Mouse (Mus musculus): ENCODE data around the gene Dnaja3. TPM values are rescaled to one million over a fixed set of nuclear protein-coding genes. Genes with fewer than 3 reads are reported as not detected.

The Dnaja3 gene
- polyA plus RNA-seq, 1 experiment from 2014 or later = 87.8 TPM

DNA sequence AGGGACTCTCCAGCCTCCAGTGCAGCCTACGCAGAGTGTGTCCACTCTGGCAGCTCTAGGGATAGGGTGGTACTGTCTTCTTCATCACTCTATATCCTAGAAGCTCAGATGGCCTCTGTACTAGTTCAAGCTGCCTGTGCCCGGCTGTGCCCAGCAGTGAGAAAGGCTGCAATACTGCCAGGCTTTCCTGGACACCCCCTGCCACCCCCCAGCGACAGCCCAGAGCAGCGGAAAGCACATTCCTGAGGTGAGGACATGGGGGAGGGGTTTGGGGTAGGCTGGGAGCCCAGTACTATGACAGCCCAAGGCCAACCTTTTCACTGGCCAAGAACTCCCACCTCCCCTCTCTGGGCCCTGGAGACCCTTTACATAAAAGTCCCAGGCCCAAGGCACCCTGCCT is 4.0 kb upstream of the Dnaja3 start:
- Histone ChIP-seq H3K9ac (ENCODE audit: low read depth, low read length) (no peak overlapping the region), H3K9me3 (replicated peaks; ENCODE audit: low read length) (no peaks in the 10 kb centered on the region), H3K27ac (0 out of 2 replicates have a peak overlapping the region, but pooled peaks have one; percentile 31)

DNA sequence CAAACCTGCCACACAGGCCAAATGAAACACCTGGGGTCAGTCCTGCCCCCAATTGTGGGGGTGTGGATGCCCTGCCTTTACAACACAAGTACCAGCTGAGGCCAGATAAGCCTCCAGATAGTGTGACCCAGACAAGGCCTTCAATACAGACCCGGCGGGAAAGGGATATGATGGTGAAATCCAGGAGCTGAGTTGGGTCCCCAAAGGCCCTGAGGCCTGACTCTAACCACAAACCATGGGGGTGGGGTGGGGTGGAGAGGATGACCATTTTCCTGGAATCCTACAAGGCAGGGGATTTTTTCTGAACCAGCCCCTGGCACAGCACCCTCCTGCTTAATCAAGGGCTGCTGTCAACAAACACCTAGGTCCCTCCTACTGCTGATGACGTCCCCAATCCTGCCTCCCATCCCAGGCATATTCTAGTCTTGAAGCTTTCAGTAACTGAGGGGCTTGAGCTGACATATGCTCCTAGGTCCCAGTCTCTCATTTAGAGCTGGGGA is 848 bp upstream of the Dnaja3 start:
- DNase-seq (ENCODE audit: low spot score) = no peak
- no peak for ATAC-seq (replicated peaks; ENCODE audit: low FRiP score, low read depth)
- no peak for TF ChIP-seq CTCF (IDR thresholded peaks at IDR 0.05; ENCODE audit: low read depth)

More for the DNA sequence above, 4.0 kb upstream of the Dnaja3 start:
- no peak overlapping the region for H3K4me3 ChIP-seq (replicated peaks; ENCODE audit: low read depth, low read length)
- ATAC-seq (replicated peaks; ENCODE audit: low FRiP score, low read depth) (no peak), DNase-seq (ENCODE audit: low spot score) (no peak)
- H3K4me1 ChIP-seq (replicated peaks; ENCODE audit: insufficient read depth, low read length) = peaks cover under 1% of the 10 kb centered on the region
- H3K36me3 ChIP-seq (ENCODE audit: insufficient read depth, low read length) = no peaks in the 10 kb centered on the region
- no peak overlapping the region for H3K4me2 ChIP-seq (ENCODE audit: low read length)
- H3K27me3 ChIP-seq (ENCODE audit: insufficient read depth, low read length) = no peaks in the 10 kb centered on the region
- 62% methylated on average over 4 of the region's 4 CpGs for WGBS
- no peak for TF ChIP-seq CTCF (IDR thresholded peaks at IDR 0.05; ENCODE audit: low read depth)

DNA sequence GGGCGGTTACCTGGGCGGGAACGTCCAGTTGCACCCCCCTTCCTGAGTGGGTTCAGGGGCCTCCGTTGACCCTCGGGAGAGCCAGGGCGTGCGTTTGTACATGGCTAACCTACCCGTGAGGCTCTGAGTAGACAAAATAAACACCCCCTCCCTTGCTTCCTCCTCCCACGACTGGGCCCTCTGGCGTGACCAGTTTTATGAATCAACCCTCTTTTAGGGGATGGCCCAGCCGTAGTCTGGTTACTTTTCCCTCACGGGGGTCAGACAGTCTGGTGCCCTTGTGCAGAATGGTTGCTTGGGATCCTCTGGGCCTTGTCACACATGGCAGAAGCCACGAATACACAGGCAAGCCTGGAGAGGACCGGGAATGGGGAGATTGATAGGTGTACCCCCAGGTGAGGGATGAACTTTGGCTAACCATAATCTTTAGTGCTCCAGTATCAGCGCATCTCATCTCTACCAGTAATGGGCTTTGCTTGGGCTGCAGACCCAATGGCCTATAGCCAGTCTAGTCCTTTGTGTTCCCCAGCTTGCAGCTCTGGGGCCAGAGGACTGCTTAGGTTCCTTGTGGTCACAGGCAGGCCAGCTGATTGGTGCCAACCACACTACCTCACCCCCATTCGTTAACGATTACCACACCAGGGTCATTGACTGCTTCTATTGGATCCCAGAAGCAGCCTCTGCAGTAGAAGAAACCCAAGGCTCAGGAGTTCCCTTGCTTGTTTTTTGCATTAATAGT is 647 bp downstream of the Dnaja3 start:
- Histone ChIP-seq H3K4me1 (replicated peaks; ENCODE audit: insufficient read depth, low read length) (peaks cover 35% of the 10 kb centered on the region), H3K27me3 (ENCODE audit: insufficient read depth, low read length) (no peaks in the 10 kb centered on the region), H3K4me2 (ENCODE audit: low read length) (peak overlapping the region; percentile 72), H3K4me3 (replicated peaks; ENCODE audit: low read depth, low read length) (peak overlapping the region; percentile 68), H3K27ac (peak overlapping the region; percentile 88), H3K9ac (ENCODE audit: low read depth, low read length) (peak overlapping the region; percentile 75), H3K36me3 (ENCODE audit: insufficient read depth, low read length) (no peaks in the 10 kb centered on the region), H3K9me3 (replicated peaks; ENCODE audit: low read length) (no peaks in the 10 kb centered on the region)
- ATAC-seq (replicated peaks; ENCODE audit: low FRiP score, low read depth) = peak; percentile 50
- TF ChIP-seq CTCF (IDR thresholded peaks at IDR 0.05; ENCODE audit: low read depth) = no peak
- 4% methylated on average over 17 of the region's 17 CpGs for WGBS
- DNase-seq (ENCODE audit: low spot score) = peak; percentile 81

More for the DNA sequence above, 848 bp upstream of the Dnaja3 start:
- H3K4me2 ChIP-seq (ENCODE audit: low read length) = no peak overlapping the region
- H3K4me1 ChIP-seq (replicated peaks; ENCODE audit: insufficient read depth, low read length) = peaks cover 25% of the 10 kb centered on the region
- H3K36me3 ChIP-seq (ENCODE audit: insufficient read depth, low read length) = no peaks in the 10 kb centered on the region
- H3K27ac ChIP-seq = no peak overlapping the region
- 82% methylated on average over 3 of the region's 3 CpGs for WGBS
- no peaks in the 10 kb centered on the region for H3K27me3 ChIP-seq (ENCODE audit: insufficient read depth, low read length)
- no peak overlapping the region for H3K9ac ChIP-seq (ENCODE audit: low read depth, low read length)
- no peaks in the 10 kb centered on the region for H3K9me3 ChIP-seq (replicated peaks; ENCODE audit: low read length)
- H3K4me3 ChIP-seq (replicated peaks; ENCODE audit: low read depth, low read length) = no peak overlapping the region

DNA sequence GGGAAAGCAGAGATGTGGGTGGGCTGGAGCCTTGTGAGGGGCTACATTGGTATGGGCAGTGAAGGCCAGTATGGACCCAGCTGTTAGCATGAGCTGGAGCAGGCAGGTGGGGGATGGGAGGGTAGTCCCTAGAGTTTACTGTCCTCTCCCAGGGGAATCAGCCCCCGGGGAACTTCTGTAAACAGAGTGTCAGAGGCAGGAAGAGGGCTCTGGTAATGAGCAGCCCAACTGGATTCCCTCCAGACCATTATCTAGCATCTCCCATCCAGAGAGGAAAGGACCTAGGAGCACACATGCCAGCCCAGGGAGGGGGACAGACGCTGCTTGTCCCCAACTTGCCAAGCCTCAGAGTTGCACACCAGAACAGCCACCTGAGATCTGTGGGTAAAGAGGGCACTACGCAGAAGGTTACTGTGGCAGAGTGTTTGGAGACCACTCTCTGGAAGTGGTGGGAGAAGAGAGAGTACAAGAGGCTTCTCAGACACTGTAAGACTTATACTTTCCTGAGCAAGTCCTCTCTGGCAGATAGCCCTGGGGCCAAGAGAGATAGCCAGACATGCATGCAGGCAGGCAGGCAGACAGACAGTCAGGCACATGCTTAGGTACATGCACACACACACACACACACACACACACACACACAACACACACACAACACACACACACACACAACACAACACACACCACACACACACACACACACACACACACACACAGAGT is 1.5 kb downstream of the Dnaja3 start:
- ATAC-seq (replicated peaks; ENCODE audit: low FRiP score, low read depth) = no peak
- H3K9ac ChIP-seq (ENCODE audit: low read depth, low read length) = peak overlapping the region; percentile 75; the same call in 1 of the 2 replicates
- no peak for DNase-seq (ENCODE audit: low spot score)

DNA sequence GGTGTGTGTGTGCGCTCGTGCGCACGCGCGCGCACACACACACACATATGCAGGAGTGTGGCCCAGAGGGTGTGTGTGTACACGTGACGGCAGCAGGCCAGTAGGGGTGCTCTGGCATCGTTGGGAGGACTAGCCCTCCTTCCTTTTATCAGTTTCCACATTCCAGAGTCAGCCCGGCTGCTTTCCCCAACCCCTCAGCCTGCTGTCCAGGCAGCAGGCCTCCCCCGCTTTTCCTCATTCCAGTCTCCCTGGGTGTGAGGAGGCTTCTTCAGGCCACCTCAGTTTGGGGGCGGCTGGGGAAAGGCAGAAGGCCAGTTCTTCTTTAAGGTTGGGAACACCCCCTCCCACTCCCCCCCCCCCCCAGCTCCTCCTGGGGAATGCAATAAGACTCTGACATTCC is 2.4 kb downstream of the Dnaja3 start:
- Histone ChIP-seq H3K36me3 (ENCODE audit: insufficient read depth, low read length) (0 out of 2 replicates have a peak, but pooled peaks cover 4% of the 10 kb centered on the region), H3K4me1 (replicated peaks; ENCODE audit: insufficient read depth, low read length) (peaks cover 46% of the 10 kb centered on the region), H3K9ac (ENCODE audit: low read depth, low read length) (peak overlapping the region; percentile 1; the same call in 1 of the 2 replicates), H3K9me3 (replicated peaks; ENCODE audit: low read length) (no peaks in the 10 kb centered on the region), H3K4me2 (ENCODE audit: low read length) (peak overlapping the region; percentile 72), H3K27ac (peak overlapping the region; percentile 88), H3K4me3 (replicated peaks; ENCODE audit: low read depth, low read length) (peak overlapping the region; percentile 68), H3K27me3 (ENCODE audit: insufficient read depth, low read length) (no peaks in the 10 kb centered on the region)
- peak; percentile 97 for DNase-seq (ENCODE audit: low spot score)
- peak; percentile 75 for ATAC-seq (replicated peaks; ENCODE audit: low FRiP score, low read depth)
- TF ChIP-seq CTCF (IDR thresholded peaks at IDR 0.05; ENCODE audit: low read depth) = peak; percentile 38; the same call in 1 of the 2 replicates
- 15% methylated on average over 13 of the region's 13 CpGs for WGBS

More for the DNA sequence above, 1.5 kb downstream of the Dnaja3 start:
- H3K9me3 ChIP-seq (replicated peaks; ENCODE audit: low read length) = no peaks in the 10 kb centered on the region
- peak overlapping the region; percentile 68 for H3K4me3 ChIP-seq (replicated peaks; ENCODE audit: low read depth, low read length)
- H3K4me1 ChIP-seq (replicated peaks; ENCODE audit: insufficient read depth, low read length) = peaks cover 37% of the 10 kb centered on the region
- 0 out of 2 replicates have a peak, but pooled peaks cover 4% of the 10 kb centered on the region for H3K36me3 ChIP-seq (ENCODE audit: insufficient read depth, low read length)
- no peak for TF ChIP-seq CTCF (IDR thresholded peaks at IDR 0.05; ENCODE audit: low read depth)
- H3K27ac ChIP-seq = peak overlapping the region; percentile 88
- H3K4me2 ChIP-seq (ENCODE audit: low read length) = peak overlapping the region; percentile 72
- WGBS = 38% methylated on average over 3 of the region's 3 CpGs
- no peaks in the 10 kb centered on the region for H3K27me3 ChIP-seq (ENCODE audit: insufficient read depth, low read length)

DNA sequence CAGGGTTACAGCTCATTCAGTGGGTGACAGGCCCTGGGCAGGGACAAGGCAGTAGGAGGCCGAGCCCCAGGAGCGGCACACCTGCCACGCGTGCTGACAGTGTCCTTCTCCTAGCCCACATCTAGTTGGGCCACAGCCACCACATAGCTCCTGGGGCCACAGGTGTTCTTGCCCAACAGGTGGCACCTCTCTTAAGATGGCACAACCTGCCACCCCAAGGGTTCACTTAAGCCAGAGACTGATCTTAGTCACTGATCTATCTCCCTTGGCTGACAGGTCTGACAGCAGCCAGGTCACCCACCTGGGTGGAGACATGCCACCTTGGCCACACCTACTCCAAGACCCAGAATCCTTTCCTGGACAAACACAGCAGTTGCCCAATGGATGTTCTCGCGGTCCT is 3.1 kb downstream of the Dnaja3 start:
- H3K4me3 ChIP-seq (replicated peaks; ENCODE audit: low read depth, low read length) = no peak overlapping the region
- peaks cover 53% of the 10 kb centered on the region for H3K4me1 ChIP-seq (replicated peaks; ENCODE audit: insufficient read depth, low read length)
- peak overlapping the region; percentile 88 for H3K27ac ChIP-seq
- 73% methylated on average over 6 of the region's 6 CpGs for WGBS
- ATAC-seq (replicated peaks; ENCODE audit: low FRiP score, low read depth) = no peak
- no peak for DNase-seq (ENCODE audit: low spot score)
- no peaks in the 10 kb centered on the region for H3K27me3 ChIP-seq (ENCODE audit: insufficient read depth, low read length)
- H3K4me2 ChIP-seq (ENCODE audit: low read length) = peak overlapping the region; percentile 72
- H3K9ac ChIP-seq (ENCODE audit: low read depth, low read length) = peak overlapping the region; percentile 1; the same call in 1 of the 2 replicates
- H3K36me3 ChIP-seq (ENCODE audit: insufficient read depth, low read length) = peaks cover 4% of the 10 kb centered on the region; the same call in 1 of the 2 replicates
- TF ChIP-seq CTCF (IDR thresholded peaks at IDR 0.05; ENCODE audit: low read depth) = no peak
- H3K9me3 ChIP-seq (replicated peaks; ENCODE audit: low read length) = no peaks in the 10 kb centered on the region
